Mouse (Mus musculus) retina, postnatal 1 day (tissue): ENCODE measurements around the gene Rpl9.

ENCODE experiments used
- DNase-seq: peaks from one replicate; pipeline ENCODE4 v3.0.0-alpha.2; 2012

Gene Rpl9

GRCm38 (mm10) chr5:65390648-65391644 lies at the start of gene Rpl9, which contains the start of gene Lias:
Gene Rpl9, minus strand, starts transcription at chr5:65391444.
Gene Lias, plus strand, starts transcription at chr5:65391497.
- peak; percentile 98 for DNase-seq

GRCm38 (mm10) chr5:65438041-65438440 lies 46.8 kb upstream of the Rpl9 start:
- DNase-seq, result no peak

GRCm38 (mm10) chr5:65435806-65436561 lies 44.7 kb upstream of the Rpl9 start, which contains the start of gene Ugdh:
Gene Ugdh, minus strand, starts transcription at chr5:65435949.
- peak; percentile 98 for DNase-seq

GRCm38 (mm10) chr5:65435363-65435805 lies 44.1 kb upstream of the Rpl9 start:
- DNase-seq, result no peak

GRCm38 (mm10) chr5:65434471-65435362 lies 43.5 kb upstream of the Rpl9 start:
- DNase-seq, result peak; percentile 30

- no peak for DNase-seq
Measured at GRCm38 (mm10) chr5:65429441-65429840, 38.2 kb upstream of the Rpl9 start.

- DNase-seq, result peak; percentile 12
Measured at GRCm38 (mm10) chr5:65428321-65428720, 37.1 kb upstream of the Rpl9 start.

GRCm38 (mm10) chr5:65425251-65425650 lies 34.0 kb upstream of the Rpl9 start:
- DNase-seq, result no peak

- no peak for DNase-seq
Measured at GRCm38 (mm10) chr5:65424215-65424614, 33.0 kb upstream of the Rpl9 start.

GRCm38 (mm10) chr5:65422803-65423202 lies 31.6 kb upstream of the Rpl9 start:
- no peak for DNase-seq

- no peak for DNase-seq
Measured at GRCm38 (mm10) chr5:65420822-65421221, 29.6 kb upstream of the Rpl9 start.

- DNase-seq, result no peak
Measured at GRCm38 (mm10) chr5:65419136-65419535, 27.9 kb upstream of the Rpl9 start.

GRCm38 (mm10) chr5:65415653-65416458 lies 24.6 kb upstream of the Rpl9 start:
- peak; percentile 30 for DNase-seq

GRCm38 (mm10) chr5:65407989-65408388 lies 16.7 kb upstream of the Rpl9 start:
- peak; percentile 35 for DNase-seq

GRCm38 (mm10) chr5:65401251-65401994 lies 10.2 kb upstream of the Rpl9 start:
- DNase-seq, result peak; percentile 88

- DNase-seq, result no peak
Measured at GRCm38 (mm10) chr5:65394425-65394824, 3.2 kb upstream of the Rpl9 start.

- peak; percentile 57 for DNase-seq
Measured at GRCm38 (mm10) chr5:65391753-65392152, 509 bp upstream of the Rpl9 start.

- no peak for DNase-seq
Measured at GRCm38 (mm10) chr5:65387008-65387867, 4.0 kb downstream of the Rpl9 start.

- no peak for DNase-seq
Measured at GRCm38 (mm10) chr5:65385704-65386103, 5.5 kb downstream of the Rpl9 start.

- DNase-seq, result no peak
Measured at GRCm38 (mm10) chr5:65374746-65375145, 16.5 kb downstream of the Rpl9 start.
